Mouse (Mus musculus) cortical plate, adult 2 months (tissue): ENCODE data around the gene Ccdc86.

ENCODE experiments used
- CTCF ChIP-seq: fragments of 200-500 bp; IDR thresholded peaks from 2 replicates; pipeline ENCODE4 v1.5.1; 2011; ENCODE audit warnings: mild to moderate bottlenecking, control low read depth, low read length; ENCODE audit not compliant: insufficient read depth; ENCODE audit errors: extremely low read depth
- POLR2A ChIP-seq: fragments of 200-500 bp; IDR thresholded peaks from 2 replicates; pipeline ENCODE4 v1.6.1; 2011; ENCODE audit warnings: mild to moderate bottlenecking, low read length, control low read depth; ENCODE audit not compliant: insufficient read depth; ENCODE audit errors: extremely low read depth

GRCm38 (mm10) chr19:10975187-10975586, 26.1 kb upstream of the Ccdc86 start:
- TF ChIP-seq CTCF (no peak), POLR2A (no peak)
